Mouse (Mus musculus): ENCODE results near the gene Sall2.
"Not testable (repeated sequence)": the region's sequence is repeated elsewhere in the genome, so short reads cannot be mapped to it uniquely, and the experiment has no call there.

The Sall2 gene

GRCm38 (mm10) chr14:52327910-52328812, at the start of gene Sall2:
Sall2 (minus strand) TSS chr14:52328762.
- ATAC-seq (ENCODE audit: insufficient number of reproducible peaks, low FRiP score, low TSS enrichment) = no peak

GRCm38 (mm10) chr14:52368741-52369140, 40.2 kb upstream of the Sall2 start:
- ATAC-seq (ENCODE audit: insufficient number of reproducible peaks, low FRiP score, low TSS enrichment) = no peak

GRCm38 (mm10) chr14:52356308-52356707, 27.7 kb upstream of the Sall2 start, which contains the start of gene Olfr1513:
Olfr1513 (minus strand) TSS chr14:52356408.
- ATAC-seq (ENCODE audit: insufficient number of reproducible peaks, low FRiP score, low TSS enrichment) = no peak

GRCm38 (mm10) chr14:52339512-52339852, 10.9 kb upstream of the Sall2 start:
- ATAC-seq (ENCODE audit: insufficient number of reproducible peaks, low FRiP score, low TSS enrichment) = no peak

- peak; percentile 81 for ATAC-seq (ENCODE audit: insufficient number of reproducible peaks, low FRiP score, low TSS enrichment)
Observed at GRCm38 (mm10) chr14:52338751-52339511, 10.4 kb upstream of the Sall2 start.

GRCm38 (mm10) chr14:52332171-52332570, 3.6 kb upstream of the Sall2 start:
- ATAC-seq (ENCODE audit: insufficient number of reproducible peaks, low FRiP score, low TSS enrichment) = no peak

GRCm38 (mm10) chr14:52331069-52331750, 2.6 kb upstream of the Sall2 start:
- no peak for ATAC-seq (ENCODE audit: insufficient number of reproducible peaks, low FRiP score, low TSS enrichment)

GRCm38 (mm10) chr14:52327375-52327901, 1.1 kb downstream of the Sall2 start:
- no peak for ATAC-seq (ENCODE audit: insufficient number of reproducible peaks, low FRiP score, low TSS enrichment)

- ATAC-seq (ENCODE audit: insufficient number of reproducible peaks, low FRiP score, low TSS enrichment) = no peak
Observed at GRCm38 (mm10) chr14:52325890-52326289, 2.7 kb downstream of the Sall2 start.

- no peak for ATAC-seq (ENCODE audit: insufficient number of reproducible peaks, low FRiP score, low TSS enrichment)
Observed at GRCm38 (mm10) chr14:52319361-52319760, 9.2 kb downstream of the Sall2 start.

GRCm38 (mm10) chr14:52316441-52317225, 11.9 kb downstream of the Sall2 start:
- peak; percentile 63 for ATAC-seq (ENCODE audit: insufficient number of reproducible peaks, low FRiP score, low TSS enrichment)

- peak; percentile 47 for ATAC-seq (ENCODE audit: insufficient number of reproducible peaks, low FRiP score, low TSS enrichment)
Observed at GRCm38 (mm10) chr14:52315792-52316440, 12.6 kb downstream of the Sall2 start.

- ATAC-seq (ENCODE audit: insufficient number of reproducible peaks, low FRiP score, low TSS enrichment) = no peak; the same call in 1 of the 2 replicates
Observed at GRCm38 (mm10) chr14:52315283-52315780, 13.2 kb downstream of the Sall2 start.

- no peak for ATAC-seq (ENCODE audit: insufficient number of reproducible peaks, low FRiP score, low TSS enrichment)
Observed at GRCm38 (mm10) chr14:52314808-52315150, 13.8 kb downstream of the Sall2 start.

- ATAC-seq (ENCODE audit: insufficient number of reproducible peaks, low FRiP score, low TSS enrichment) = no peak
Observed at GRCm38 (mm10) chr14:52313931-52314807, 14.4 kb downstream of the Sall2 start.

GRCm38 (mm10) chr14:52310906-52311305, 17.7 kb downstream of the Sall2 start:
- ATAC-seq (ENCODE audit: insufficient number of reproducible peaks, low FRiP score, low TSS enrichment) = no peak

GRCm38 (mm10) chr14:52310343-52310742, 18.2 kb downstream of the Sall2 start:
- not testable (repeated sequence) for ATAC-seq (ENCODE audit: insufficient number of reproducible peaks, low FRiP score, low TSS enrichment)

- ATAC-seq (ENCODE audit: insufficient number of reproducible peaks, low FRiP score, low TSS enrichment) = no peak
Observed at GRCm38 (mm10) chr14:52306100-52306499, 22.5 kb downstream of the Sall2 start.

Measured in cerebellum, adult (tissue).